Mouse (Mus musculus): Measurements from ENCODE around the gene Mrpl11. TPM values are rescaled to one million over a fixed set of nuclear protein-coding genes. Genes with fewer than 3 reads are reported as not detected.

Mrpl11 gene
- polyA plus RNA-seq (2015; fragmentation: Nextera tagmentation; extraction: Ambion mirVana) = 36.8 and 38.0 TPM in 2 replicates

DNA sequence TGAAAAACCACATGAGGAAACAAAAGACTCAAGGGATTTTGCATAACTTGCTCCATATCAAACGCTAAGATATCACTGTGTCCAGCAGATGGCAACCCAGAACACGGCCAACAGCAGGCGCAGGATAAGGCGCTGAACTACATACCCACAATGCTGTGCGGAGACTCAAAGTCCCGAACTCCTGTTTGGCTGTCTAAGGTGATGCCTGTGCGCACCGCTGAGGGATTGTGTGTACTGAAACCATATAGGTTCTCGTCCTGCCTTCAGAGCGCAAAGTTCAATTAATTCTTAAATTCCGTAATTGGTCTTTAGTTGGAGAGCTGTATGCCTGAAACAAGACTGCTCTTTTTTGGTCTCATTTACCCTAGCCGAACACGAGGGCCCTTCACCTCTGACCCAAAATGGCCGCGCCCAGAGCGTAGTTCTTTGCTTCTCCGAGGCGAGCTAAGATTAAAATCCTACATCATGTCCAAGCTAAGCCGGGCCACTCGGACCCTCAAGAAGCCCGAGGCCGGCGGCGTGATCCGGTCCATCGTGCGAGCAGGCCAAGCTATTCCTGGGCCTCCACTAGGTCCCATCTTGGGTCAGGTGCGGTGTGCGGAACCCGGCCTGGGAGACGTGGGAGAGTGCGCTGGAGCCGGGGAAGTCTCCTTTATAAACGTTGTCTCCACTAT is at the start of gene Mrpl11:
TSS of gene Mrpl11 (plus strand) at position 220 of the 674 bp plus-strand sequence.
- Histone ChIP-seq H3K36me3 (ENCODE audit: control insufficient read depth, insufficient read depth) (peaks cover 7% of the 10 kb centered on the region), H3K4me3 (ENCODE audit: low read depth, low read length) (peak within 1 kb of the TSS; percentile 90), H3K9me3 (replicated peaks; ENCODE audit: control insufficient read depth, low read length) (no peaks in the 10 kb centered on the region), H3K4me1 (ENCODE audit: control insufficient read depth, low read depth, low read length) (peaks cover 6% of the 10 kb centered on the region), H3K9ac (ENCODE audit: low read depth, low read length) (peak within 1 kb of the TSS; percentile 85), H3K27ac (ENCODE audit: low read length) (peak within 1 kb of the TSS; percentile 73), H3K4me2 (ENCODE audit: low read depth, low read length) (peak within 1 kb of the TSS; percentile 76), H3K27me3 (ENCODE audit: control insufficient read depth, insufficient read depth, low read depth, low read length) (no peaks in the 10 kb centered on the region)
- peak; percentile 97 for ATAC-seq (ENCODE audit: low read depth)
- WGBS (ENCODE audit: insufficient replicate concordance) = under 1% methylated on average over 34 of the region's 34 CpGs

GRCm38 (mm10) chr19:4915924-4916603 is 45.9 kb upstream of the Mrpl11 start:
- H3K4me1 ChIP-seq (ENCODE audit: control insufficient read depth, low read depth, low read length) = no peaks in the 10 kb centered on the region; the same call in 1 of the 2 replicates
- no peaks in the 10 kb centered on the region for H3K9me3 ChIP-seq (replicated peaks; ENCODE audit: control insufficient read depth, low read length)
- H3K4me3 ChIP-seq (ENCODE audit: low read depth, low read length) = no peak overlapping the region
- H3K27ac ChIP-seq (ENCODE audit: low read length) = no peak overlapping the region
- no peaks in the 10 kb centered on the region for H3K27me3 ChIP-seq (ENCODE audit: control insufficient read depth, insufficient read depth, low read depth, low read length)
- WGBS (ENCODE audit: insufficient replicate concordance) = 80% methylated on average over 15 of the region's 15 CpGs
- no peak overlapping the region for H3K4me2 ChIP-seq (ENCODE audit: low read depth, low read length)
- no peak for ATAC-seq (ENCODE audit: low read depth)
- H3K36me3 ChIP-seq (ENCODE audit: control insufficient read depth, insufficient read depth) = peaks cover 43% of the 10 kb centered on the region
- H3K9ac ChIP-seq (ENCODE audit: low read depth, low read length) = no peak overlapping the region

DNA sequence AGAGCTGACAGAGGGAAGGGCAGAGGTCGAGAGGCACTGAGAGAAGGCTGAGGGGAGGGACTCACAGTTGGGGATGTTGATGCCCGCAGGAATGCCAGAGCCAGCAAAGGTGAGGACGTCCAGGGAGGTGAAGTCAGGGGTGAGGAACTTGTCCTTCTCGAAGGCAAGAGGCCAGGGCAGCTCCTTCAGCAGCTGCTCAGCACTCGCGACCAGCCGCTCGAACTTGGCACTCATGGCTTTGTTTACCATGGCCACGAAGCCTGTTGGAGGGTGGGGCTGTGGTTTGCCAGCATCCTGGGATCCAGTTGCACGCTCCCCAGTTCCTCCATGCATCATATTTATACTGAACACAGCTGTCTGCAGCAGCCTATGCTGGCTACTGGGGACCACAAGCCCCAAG is 45.1 kb upstream of the Mrpl11 start:
- H3K27ac ChIP-seq (ENCODE audit: low read length) = no peak overlapping the region
- no peak for ATAC-seq (ENCODE audit: low read depth)
- peaks cover 44% of the 10 kb centered on the region for H3K36me3 ChIP-seq (ENCODE audit: control insufficient read depth, insufficient read depth)
- H3K4me1 ChIP-seq (ENCODE audit: control insufficient read depth, low read depth, low read length) = no peaks in the 10 kb centered on the region; the same call in 1 of the 2 replicates
- no peaks in the 10 kb centered on the region for H3K9me3 ChIP-seq (replicated peaks; ENCODE audit: control insufficient read depth, low read length)
- H3K9ac ChIP-seq (ENCODE audit: low read depth, low read length) = no peak overlapping the region
- H3K27me3 ChIP-seq (ENCODE audit: control insufficient read depth, insufficient read depth, low read depth, low read length) = no peaks in the 10 kb centered on the region
- H3K4me3 ChIP-seq (ENCODE audit: low read depth, low read length) = no peak overlapping the region
- 84% methylated on average over 10 of the region's 10 CpGs for WGBS (ENCODE audit: insufficient replicate concordance)
- no peak overlapping the region for H3K4me2 ChIP-seq (ENCODE audit: low read depth, low read length)

DNA sequence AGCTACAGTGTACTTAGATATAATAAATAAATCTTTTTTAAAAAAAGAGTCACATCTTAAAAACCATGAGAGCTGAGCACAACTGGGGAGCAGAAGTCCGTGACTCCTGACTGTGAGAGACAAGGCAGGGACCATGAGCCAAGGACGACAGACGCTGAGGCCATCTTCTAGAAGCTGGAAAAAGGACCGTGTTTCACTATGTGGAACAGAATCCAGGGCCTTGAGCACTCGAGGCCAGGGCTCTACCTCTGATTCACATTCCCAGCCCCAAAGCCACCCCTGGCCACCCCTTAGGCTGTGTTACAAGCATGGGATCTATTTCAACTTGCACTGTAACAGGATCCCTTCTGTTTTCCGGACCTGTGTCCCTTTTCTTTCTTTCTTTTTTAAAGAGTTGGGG is 42.3 kb upstream of the Mrpl11 start:
- no peaks in the 10 kb centered on the region for H3K27me3 ChIP-seq (ENCODE audit: control insufficient read depth, insufficient read depth, low read depth, low read length)
- no peak overlapping the region for H3K9ac ChIP-seq (ENCODE audit: low read depth, low read length)
- no peak overlapping the region for H3K4me3 ChIP-seq (ENCODE audit: low read depth, low read length)
- no peak overlapping the region for H3K4me2 ChIP-seq (ENCODE audit: low read depth, low read length)
- no peaks in the 10 kb centered on the region for H3K9me3 ChIP-seq (replicated peaks; ENCODE audit: control insufficient read depth, low read length)
- no peaks in the 10 kb centered on the region for H3K4me1 ChIP-seq (ENCODE audit: control insufficient read depth, low read depth, low read length)
- H3K36me3 ChIP-seq (ENCODE audit: control insufficient read depth, insufficient read depth) = peaks cover 39% of the 10 kb centered on the region
- ATAC-seq (ENCODE audit: low read depth) = no peak
- 74% methylated on average over 6 of the region's 6 CpGs for WGBS (ENCODE audit: insufficient replicate concordance)
- H3K27ac ChIP-seq (ENCODE audit: low read length) = no peak overlapping the region

DNA sequence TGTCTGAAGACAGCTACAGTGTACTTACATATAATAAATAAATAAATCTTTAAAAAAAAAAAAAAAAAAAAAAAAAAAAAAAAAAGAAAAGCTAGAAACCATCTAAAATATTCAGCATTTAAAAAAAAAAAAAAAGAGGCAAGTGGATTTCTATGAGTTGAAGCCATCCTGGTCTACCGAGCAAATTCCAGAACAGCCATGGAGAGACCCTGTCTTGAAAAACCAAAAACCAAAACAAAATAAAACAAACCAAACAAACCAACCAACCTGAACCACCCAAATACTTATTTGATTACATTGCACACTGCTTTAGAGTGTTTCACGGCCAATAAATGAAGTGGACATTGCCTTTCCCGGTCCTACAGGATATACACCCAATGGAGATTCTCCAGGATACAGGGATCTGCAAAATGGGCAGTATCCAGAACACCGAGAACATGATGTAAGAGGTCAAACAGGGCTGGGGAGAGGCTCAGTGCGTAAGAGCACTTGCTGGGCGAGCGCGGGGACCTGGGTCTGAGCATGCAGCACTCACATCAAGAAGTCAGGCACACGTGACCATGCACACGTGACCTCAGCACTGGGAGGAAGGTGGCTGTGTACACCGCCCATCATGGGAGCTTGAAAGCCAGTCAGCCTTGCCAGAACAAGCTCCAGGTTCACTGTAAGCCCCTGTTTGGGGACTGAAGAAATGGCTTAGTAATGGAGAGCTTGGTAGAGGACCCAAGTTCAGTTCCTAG is 36.7 kb upstream of the Mrpl11 start:
- Histone ChIP-seq H3K27ac (ENCODE audit: low read length) (no peak overlapping the region), H3K4me2 (ENCODE audit: low read depth, low read length) (no peak overlapping the region), H3K9me3 (replicated peaks; ENCODE audit: control insufficient read depth, low read length) (no peaks in the 10 kb centered on the region), H3K4me1 (ENCODE audit: control insufficient read depth, low read depth, low read length) (peaks cover 16% of the 10 kb centered on the region), H3K36me3 (ENCODE audit: control insufficient read depth, insufficient read depth) (peaks cover 14% of the 10 kb centered on the region; the same call in 1 of the 2 replicates), H3K27me3 (ENCODE audit: control insufficient read depth, insufficient read depth, low read depth, low read length) (no peaks in the 10 kb centered on the region), H3K9ac (ENCODE audit: low read depth, low read length) (no peak overlapping the region), H3K4me3 (ENCODE audit: low read depth, low read length) (no peak overlapping the region)
- no peak for ATAC-seq (ENCODE audit: low read depth)
- WGBS (ENCODE audit: insufficient replicate concordance) = 87% methylated on average over 11 of the region's 11 CpGs

DNA sequence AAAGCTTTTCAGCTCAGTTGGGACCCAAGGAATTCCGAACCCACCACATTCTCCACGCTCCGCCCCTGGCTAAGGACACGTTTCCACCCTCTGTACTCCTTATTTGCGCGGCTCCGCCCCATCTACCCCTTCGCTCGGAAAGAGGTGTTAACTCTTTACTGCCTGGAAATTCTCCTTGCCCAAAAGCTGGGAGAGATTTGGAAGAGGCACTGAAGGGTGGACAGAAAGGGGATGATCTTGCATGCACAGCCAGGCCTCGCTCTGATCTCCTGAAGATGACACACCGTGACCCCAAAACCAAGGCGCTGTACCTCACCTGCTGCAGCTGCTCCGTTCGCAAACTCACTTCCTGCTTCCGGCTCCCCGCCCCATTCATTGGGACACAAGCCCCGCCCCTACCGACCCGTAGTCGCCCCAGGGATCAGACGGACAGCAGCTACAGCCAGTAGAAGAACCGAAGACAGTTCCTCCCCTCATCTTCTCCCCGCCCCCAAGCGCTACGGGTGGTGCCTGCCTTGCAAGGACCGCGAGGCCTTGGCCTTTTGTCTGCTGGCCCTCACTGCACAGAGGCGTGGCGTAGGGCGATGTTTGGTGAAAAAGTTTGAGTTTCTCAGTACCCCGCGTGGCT is 33.9 kb upstream of the Mrpl11 start, which contains the start of gene Dpp3:
TSS of gene Dpp3 (minus strand) at position 384 of the 628 bp plus-strand sequence.
- no peaks in the 10 kb centered on the region for H3K27me3 ChIP-seq (ENCODE audit: control insufficient read depth, insufficient read depth, low read depth, low read length)
- peak within 1 kb of the TSS; percentile 81 for H3K4me2 ChIP-seq (ENCODE audit: low read depth, low read length)
- H3K9ac ChIP-seq (ENCODE audit: low read depth, low read length) = peak within 1 kb of the TSS; percentile 61
- H3K4me3 ChIP-seq (ENCODE audit: low read depth, low read length) = peak within 1 kb of the TSS; percentile 82
- H3K36me3 ChIP-seq (ENCODE audit: control insufficient read depth, insufficient read depth) = peaks cover under 1% of the 10 kb centered on the region; the same call in 1 of the 2 replicates
- H3K9me3 ChIP-seq (replicated peaks; ENCODE audit: control insufficient read depth, low read length) = no peaks in the 10 kb centered on the region
- H3K4me1 ChIP-seq (ENCODE audit: control insufficient read depth, low read depth, low read length) = peaks cover 16% of the 10 kb centered on the region
- H3K27ac ChIP-seq (ENCODE audit: low read length) = peak within 1 kb of the TSS; percentile 21; the same call in 1 of the 2 replicates
- under 1% methylated on average over 32 of the region's 32 CpGs for WGBS (ENCODE audit: insufficient replicate concordance)
- peak; percentile 99 for ATAC-seq (ENCODE audit: low read depth)

DNA sequence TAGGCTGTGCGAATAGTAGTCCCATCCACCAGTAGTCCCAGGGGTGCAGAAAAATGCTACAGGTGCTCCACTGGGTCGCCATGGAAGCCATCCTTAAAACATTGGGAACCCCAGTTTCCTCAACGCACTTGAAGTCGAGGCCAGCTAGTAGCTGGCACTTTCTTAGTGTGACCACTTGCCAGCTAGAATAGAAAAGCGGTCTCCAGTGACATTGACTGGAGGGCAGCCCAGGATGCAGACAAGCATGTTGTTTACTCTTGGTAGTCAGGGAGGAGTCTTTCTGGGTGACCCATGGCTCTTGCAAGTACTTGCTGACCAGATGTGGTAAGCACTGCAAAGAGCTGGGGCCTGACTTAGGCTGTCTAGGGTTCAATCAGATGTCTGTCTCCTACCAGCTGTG is 33.2 kb upstream of the Mrpl11 start:
- peak overlapping the region; percentile 60 for H3K9ac ChIP-seq (ENCODE audit: low read depth, low read length)
- 60% methylated on average over 5 of the region's 5 CpGs for WGBS (ENCODE audit: insufficient replicate concordance)

DNA sequence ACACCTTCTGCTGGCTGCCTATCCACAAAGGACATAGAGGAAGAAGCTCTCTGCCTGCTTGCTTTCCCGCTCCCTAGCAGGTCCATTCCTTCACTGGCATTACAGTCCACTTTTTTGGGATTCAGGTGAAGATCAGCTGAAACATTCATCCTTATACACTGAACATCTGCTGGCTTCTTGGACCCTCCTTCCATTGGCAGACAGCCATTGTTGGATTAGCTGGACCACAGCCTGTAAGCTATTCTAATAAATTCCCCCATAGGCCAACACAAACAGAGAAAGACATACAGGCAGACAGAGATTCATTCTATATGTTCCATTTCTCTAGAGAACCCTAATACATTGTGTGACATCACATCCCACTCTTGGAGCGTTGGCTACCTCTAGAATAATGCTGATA is 25.1 kb upstream of the Mrpl11 start:
- H3K4me1 ChIP-seq (ENCODE audit: control insufficient read depth, low read depth, low read length) = no peaks in the 10 kb centered on the region
- no peak overlapping the region for H3K4me2 ChIP-seq (ENCODE audit: low read depth, low read length)
- peaks cover 19% of the 10 kb centered on the region for H3K27me3 ChIP-seq (ENCODE audit: control insufficient read depth, insufficient read depth, low read depth, low read length)
- no peak overlapping the region for H3K9ac ChIP-seq (ENCODE audit: low read depth, low read length)
- no peak overlapping the region for H3K27ac ChIP-seq (ENCODE audit: low read length)
- H3K4me3 ChIP-seq (ENCODE audit: low read depth, low read length) = no peak overlapping the region
- H3K36me3 ChIP-seq (ENCODE audit: control insufficient read depth, insufficient read depth) = no peaks in the 10 kb centered on the region
- H3K9me3 ChIP-seq (replicated peaks; ENCODE audit: control insufficient read depth, low read length) = no peaks in the 10 kb centered on the region
- 55% methylated on average over 2 of the region's 2 CpGs for WGBS (ENCODE audit: insufficient replicate concordance)
- ATAC-seq (ENCODE audit: low read depth) = no peak

More for the DNA sequence above, 33.2 kb upstream of the Mrpl11 start:
- Histone ChIP-seq H3K4me2 (ENCODE audit: low read depth, low read length) (peak overlapping the region; percentile 81), H3K9me3 (replicated peaks; ENCODE audit: control insufficient read depth, low read length) (no peaks in the 10 kb centered on the region), H3K4me1 (ENCODE audit: control insufficient read depth, low read depth, low read length) (peaks cover 16% of the 10 kb centered on the region), H3K27ac (ENCODE audit: low read length) (no peak overlapping the region), H3K27me3 (ENCODE audit: control insufficient read depth, insufficient read depth, low read depth, low read length) (no peaks in the 10 kb centered on the region), H3K4me3 (ENCODE audit: low read depth, low read length) (peak overlapping the region; percentile 82; the same call in 1 of the 2 replicates), H3K36me3 (ENCODE audit: control insufficient read depth, insufficient read depth) (no peaks in the 10 kb centered on the region)
- no peak for ATAC-seq (ENCODE audit: low read depth)
